Mouse (Mus musculus): Measurements from ENCODE around the gene Slit3.

GRCm38 (mm10) chr11:35732366-35732765 lies 611.3 kb downstream of the Slit3 start:
- TF ChIP-seq CTCF (IDR thresholded peaks at IDR 0.05; ENCODE audit: low read depth) (no peak), EP300 (IDR thresholded peaks at IDR 0.05; ENCODE audit: low read depth) (no peak)
